ENCODE assay signal across 21 mouse cellular contexts in the genomic region with DNA sequence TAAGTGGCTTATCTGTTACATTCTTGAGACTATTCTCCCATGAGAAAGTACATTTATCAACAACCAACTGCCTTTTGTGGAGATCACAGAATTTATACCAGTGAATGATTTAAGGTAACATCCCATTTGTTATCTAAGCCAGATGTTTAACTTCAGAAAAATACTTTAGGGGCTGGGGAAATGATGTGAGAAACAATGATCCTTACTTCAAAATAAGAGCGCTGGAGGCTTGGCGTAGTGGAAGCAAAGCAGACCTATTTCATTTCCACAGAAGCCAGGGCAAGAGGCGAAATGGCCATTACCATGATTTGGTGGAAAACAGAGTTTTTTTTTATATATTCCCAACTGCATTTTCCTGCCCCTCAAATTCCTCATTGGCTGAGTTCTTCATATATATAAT.
"Had no signal": no experiment of that assay in that cellular context is flagged by ENCODE, and none has a peak within 500 bp of the region (broad histone marks: within the 10 kb centered on the region; RNA-seq: fewer than 3 reads in every experiment).

No protein-coding gene starts in this region.

- H3K27ac ChIP-seq: lung, embryonic 15.5 days; midbrain, embryonic 10.5 days; midbrain, embryonic 12.5 days; neural tube, embryonic 13.5 days; neural tube, embryonic 15.5 days; stomach, embryonic 15.5 days; stomach, postnatal 0 days had no signal

- H3K27me3 ChIP-seq: lung, embryonic 15.5 days; neural tube, embryonic 13.5 days; neural tube, embryonic 15.5 days; stomach, embryonic 15.5 days had no signal

- H3K9ac ChIP-seq: lung, embryonic 15.5 days; midbrain, embryonic 12.5 days; neural tube, embryonic 13.5 days; neural tube, embryonic 15.5 days; stomach, embryonic 15.5 days had no signal

- ATAC-seq: lung, postnatal 0 days; midbrain, embryonic 16.5 days had no signal

- DNase-seq: lung, adult 18-20 months; lung, postnatal 14 days; lung, postnatal 4 days; midbrain, embryonic 14.5 days; retina, postnatal 1 day; right cerebral cortex, adult 18-20 months; right cerebral cortex, postnatal 25 days; right cerebral cortex, postnatal 4 days; thymus, adult 2 months; thymus, postnatal 25 days; thymus, postnatal 4 days had no signal

- H3K4me3 ChIP-seq: lung, embryonic 15.5 days; midbrain, embryonic 10.5 days; midbrain, embryonic 12.5 days; myocyte; neural tube, embryonic 13.5 days; neural tube, embryonic 15.5 days; stomach, embryonic 15.5 days had no signal

- H3K4me2 ChIP-seq: lung, embryonic 15.5 days; midbrain, embryonic 12.5 days; neural tube, embryonic 13.5 days; neural tube, embryonic 15.5 days; stomach, embryonic 15.5 days had no signal

- H3K9me3 ChIP-seq: lung, embryonic 15.5 days; midbrain, embryonic 10.5 days; midbrain, embryonic 12.5 days; neural tube, embryonic 13.5 days; neural tube, embryonic 15.5 days; stomach, embryonic 15.5 days had no signal

- H3K36me3 ChIP-seq: lung, embryonic 15.5 days; midbrain, embryonic 10.5 days; midbrain, embryonic 12.5 days; neural tube, embryonic 13.5 days; neural tube, embryonic 15.5 days had no signal
